8 mouse cellular contexts compared by ENCODE assay signal in genomic region chr11:109650788-109651565, GRCm38 (mm10). TPM values are rescaled to one million over a fixed set of nuclear protein-coding genes. Genes with fewer than 3 reads are reported as not detected.
DNase-seq lines count a peak whose midpoint lies in the region; ATAC-seq and TF ChIP-seq lines count a peak whose summit lies in the region.

No protein-coding gene starts in this region.

- no peak for TF ChIP-seq CTCF in E14TG2a.4 (conservative IDR thresholded peaks at IDR 0.05; ENCODE audit: low read length)

- peaks cover 38% of the 10 kb centered on the region for H3K4me1 ChIP-seq in E14TG2a.4 (replicated peaks; ENCODE audit: low read depth, low read length)
- peaks cover 48% of the 10 kb centered on the region for H3K4me1 ChIP-seq in forebrain, embryonic 13.5 days
- H3K4me1 ChIP-seq in neural tube, embryonic 15.5 days = peaks cover 55% of the 10 kb centered on the region

- peak overlapping the region; percentile 97 for H3K9ac ChIP-seq in forebrain, embryonic 13.5 days
- H3K9ac ChIP-seq in neural tube, embryonic 15.5 days (replicated peaks) = peak overlapping the region; percentile 96

- peaks cover 26% of the 10 kb centered on the region for H3K36me3 ChIP-seq in E14TG2a.4 (ENCODE audit: insufficient read depth, low read length)
- H3K36me3 ChIP-seq in forebrain, embryonic 13.5 days (ENCODE audit: poor library complexity, severe bottlenecking) = peaks cover 27% of the 10 kb centered on the region
- peaks cover 16% of the 10 kb centered on the region; the same call in 1 of the 2 replicates for H3K36me3 ChIP-seq in neural tube, embryonic 15.5 days

- H3K27me3 ChIP-seq in E14TG2a.4 (ENCODE audit: insufficient read depth, low read length) = peaks cover 13% of the 10 kb centered on the region
- no peaks in the 10 kb centered on the region for H3K27me3 ChIP-seq in forebrain, embryonic 13.5 days
- no peaks in the 10 kb centered on the region for H3K27me3 ChIP-seq in neural tube, embryonic 15.5 days (replicated peaks)

- intact Hi-C loops in heart, postnatal 14 days (cut with DNase I) = no loop called here

- peak overlapping the region; percentile 84 for H3K4me2 ChIP-seq in forebrain, embryonic 13.5 days
- peak overlapping the region; percentile 85 for H3K4me2 ChIP-seq in neural tube, embryonic 15.5 days

- H3K9me3 ChIP-seq in E14TG2a.4 (ENCODE audit: low read length) = no peaks in the 10 kb centered on the region
- H3K9me3 ChIP-seq in forebrain, embryonic 13.5 days (replicated peaks) = no peaks in the 10 kb centered on the region
- no peaks in the 10 kb centered on the region for H3K9me3 ChIP-seq in neural tube, embryonic 15.5 days (replicated peaks)

- WGBS in forebrain, embryonic 13.5 days = 0% methylated on average over 62 of the region's 90 CpGs
- under 1% methylated on average over 61 of the region's 90 CpGs for WGBS in neural tube, embryonic 15.5 days

- peak; percentile 82 for DNase-seq in c-Kit-positive CD71-positive TER-119-positive erythroid progenitor cells, embryonic 14.5 days (ENCODE audit: low spot score)
- peak; percentile 92 to 95 for DNase-seq in heart, postnatal 14 days
- peak; percentile 94 for DNase-seq in layer of hippocampus, adult 11-12 months (ENCODE audit: low spot score)
- DNase-seq in lung, adult 18-20 months = peak; percentile 93
- peak; percentile 94 for DNase-seq in testis, postnatal 14 days (ENCODE audit: low spot score)

- ATAC-seq in forebrain, embryonic 13.5 days = peak; percentile 96
- peak; percentile 93 for ATAC-seq in neural tube, embryonic 15.5 days (ENCODE audit: low FRiP score)

- H3K4me3 ChIP-seq in E14TG2a.4 (replicated peaks; ENCODE audit: low read length) = peak overlapping the region; percentile 94
- H3K4me3 ChIP-seq in forebrain, embryonic 13.5 days = peak overlapping the region; percentile 96
- H3K4me3 ChIP-seq in neural tube, embryonic 15.5 days (replicated peaks) = peak overlapping the region; percentile 89

- H3K27ac ChIP-seq in forebrain, embryonic 13.5 days = peak overlapping the region; percentile 95
- H3K27ac ChIP-seq in neural tube, embryonic 15.5 days (replicated peaks) = peak overlapping the region; percentile 98

RNA-seq across cellular contexts. Expression of gene Prkar1a, which starts 1.8 kb away (rescaled TPM):
- polyA plus RNA-seq in forebrain, embryonic 13.5 days (2015; fragmentation: Nextera tagmentation; extraction: Ambion mirVana) = 403 and 426 TPM in 2 replicates
- 100 to 1,000 TPM; 365 to 412 TPM for total RNA-seq in heart, postnatal 14 days (2021)
- 451 and 458 TPM in 2 replicates for polyA plus RNA-seq in neural tube, embryonic 15.5 days (2015; fragmentation: Nextera tagmentation; extraction: Ambion mirVana)

RNA-seq across cellular contexts. Expression of gene Wipi1, which starts 39.2 kb away (rescaled TPM):
- 8.8 and 10.7 TPM in 2 replicates for polyA plus RNA-seq in forebrain, embryonic 13.5 days (2015; fragmentation: Nextera tagmentation; extraction: Ambion mirVana)
- total RNA-seq in heart, postnatal 14 days (2021) = 100 to 1,000 TPM in 1 of 2 experiments, 10 to 100 TPM in 1; 98.4 to 101 TPM
- polyA plus RNA-seq in neural tube, embryonic 15.5 days (2015; fragmentation: Nextera tagmentation; extraction: Ambion mirVana) = 16.7 and 22.5 TPM in 2 replicates

Comparison
In these comparisons a context has a peak if more than half of its experiments do, and no peak if none do; other contexts are left out.
1. Peak in every context shown above with its lines: DNase-seq, ATAC-seq, H3K4me3 ChIP-seq and H3K27ac ChIP-seq.